Mouse (Mus musculus) midbrain, embryonic 14.5 days (tissue): Measurements from ENCODE around the gene Ahnak. TPM values are rescaled to one million over a fixed set of nuclear protein-coding genes. Genes with fewer than 3 reads are reported as not detected.

Experiments
- ATAC-seq: fragments of 200-750 bp; cut with Nextera tagmentation; 2 replicates; pipeline ENCODE4 v1.8.0; 2017; ENCODE audit warnings: moderate number of reproducible peaks, moderate library complexity; ENCODE audit not compliant: low FRiP score, low TSS enrichment
- DNase-seq: peaks from one replicate; pipeline ENCODE4 v3.0.0-alpha.2; 2015
- H3K27ac ChIP-seq: fragments of 300-500 bp; sonication (generic); replicated peaks from 2 replicates; pipeline ENCODE4 v1.5.1; 2014; ENCODE audit warnings: mild to moderate bottlenecking, low read depth, low read length, moderate library complexity
- H3K27me3 ChIP-seq: fragments of 300-500 bp; sonication (generic); 2 replicates; pipeline ENCODE4 v1.6.1; 2014; ENCODE audit warnings: low read length, control low read depth, mixed read lengths; ENCODE audit not compliant: control insufficient read depth, insufficient read depth
- H3K36me3 ChIP-seq: fragments of 300-500 bp; sonication (generic); 2 replicates; pipeline ENCODE4 v1.6.1; 2014; ENCODE audit warnings: low read length, control low read depth; ENCODE audit not compliant: control insufficient read depth, insufficient read depth
- H3K4me1 ChIP-seq: fragments of 300-500 bp; sonication (generic); 2 replicates; pipeline ENCODE4 v1.6.1; 2014; ENCODE audit warnings: mild to moderate bottlenecking, antibody characterized with exemption, low read length, control low read depth; ENCODE audit not compliant: control insufficient read depth, insufficient read depth
- H3K4me2 ChIP-seq: fragments of 300-500 bp; sonication (generic); 2 replicates; pipeline ENCODE4 v1.6.1; 2014; ENCODE audit warnings: mild to moderate bottlenecking, low read length, moderate library complexity
- H3K4me3 ChIP-seq: fragments of 300-500 bp; sonication (generic); replicated peaks from 2 replicates; pipeline ENCODE4 v1.5.1; 2014; ENCODE audit warnings: low read depth, low read length
- H3K9ac ChIP-seq: fragments of 300-500 bp; sonication (generic); replicated peaks from 2 replicates; pipeline ENCODE4 v1.6.1; 2014; ENCODE audit warnings: mild to moderate bottlenecking, low read length, moderate library complexity
- H3K9me3 ChIP-seq: fragments of 300-500 bp; sonication (generic); 2 replicates; pipeline ENCODE4 v1.6.1; 2016; ENCODE audit warnings: low read length, control low read depth, mixed read lengths; ENCODE audit not compliant: control insufficient read depth
- WGBS: fragments of 180-500 bp; shearing (Covaris S2); extraction: QIAGEN DNeasy Blood & Tissue Kit; methylation state at CpG from one replicate; pipeline ENCODE4 v1.1.7; 2014; 5-methylcytosine and 5-hydroxymethylcytosine counted together
- polyA plus RNA-seq: library from polyadenylated mRNA; unstranded; fragments of >200 nt; fragmentation: Nextera tagmentation; extraction: Ambion mirVana; gene quantifications from 2 replicates; pipeline ENCODE4 v1.2.1, GENCODE M21; 2014

Gene Ahnak
- polyA plus RNA-seq = 1.2 and 4.2 TPM in 2 replicates

DNA sequence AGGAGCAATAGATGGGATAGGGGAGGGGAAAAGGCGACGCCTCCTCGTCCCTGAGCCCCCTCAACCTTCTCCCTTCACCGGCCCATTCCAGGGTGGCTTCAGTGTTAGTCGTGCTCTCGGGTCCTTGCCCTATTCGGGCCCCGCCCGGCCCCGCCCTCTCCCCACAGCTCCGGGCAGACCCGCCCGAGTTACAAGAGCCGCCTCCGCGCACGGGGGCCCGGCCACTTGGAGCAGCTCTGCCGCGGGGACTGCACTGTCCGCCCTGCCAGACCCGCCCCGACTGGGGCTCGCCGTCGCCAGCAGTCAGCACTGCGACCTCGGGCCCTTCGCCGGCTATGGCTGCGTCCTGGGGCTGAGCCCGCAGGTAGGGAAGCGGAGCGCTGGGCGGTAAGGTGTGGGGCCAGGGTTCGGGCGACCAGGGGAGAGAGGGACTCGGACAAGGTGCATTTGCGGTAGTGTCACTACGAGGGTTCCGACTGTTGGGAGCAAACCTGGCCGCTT, at the start of gene Ahnak:
TSS of gene Ahnak (plus strand) at position 219 of the 501 bp plus-strand sequence.
- H3K27me3 ChIP-seq = peaks cover 40% of the 10 kb centered on the region
- ATAC-seq (peak; percentile 12; the same call in 1 of the 2 replicates), DNase-seq (peak; percentile 46)
- no peaks in the 10 kb centered on the region for H3K36me3 ChIP-seq
- H3K9ac ChIP-seq = peak within 1 kb of the TSS; percentile 51
- H3K4me2 ChIP-seq = peak within 1 kb of the TSS; percentile 78
- H3K27ac ChIP-seq = no peak within 1 kb of the TSS
- WGBS = under 1% methylated on average over 42 of the region's 42 CpGs
- H3K9me3 ChIP-seq = no peaks in the 10 kb centered on the region
- peaks cover 37% of the 10 kb centered on the region for H3K4me1 ChIP-seq
- H3K4me3 ChIP-seq = peak within 1 kb of the TSS; percentile 40

GRCm38 (mm10) chr19:8940526-8941133, 48.5 kb upstream of the Ahnak start:
- no peak for ATAC-seq
- peak overlapping the region; percentile 64 for H3K4me2 ChIP-seq
- peak overlapping the region; percentile 95; the same call in 1 of the 2 replicates for H3K4me3 ChIP-seq
- H3K9me3 ChIP-seq = no peaks in the 10 kb centered on the region
- H3K27me3 ChIP-seq = no peaks in the 10 kb centered on the region
- peaks cover 22% of the 10 kb centered on the region for H3K4me1 ChIP-seq
- H3K27ac ChIP-seq = peak overlapping the region; percentile 78
- DNase-seq = no peak
- WGBS = 81% methylated on average over 15 of the region's 15 CpGs
- peaks cover 18% of the 10 kb centered on the region for H3K36me3 ChIP-seq
- peak overlapping the region; percentile 98 for H3K9ac ChIP-seq

- Histone ChIP-seq H3K4me3 (peak overlapping the region; percentile 95), H3K36me3 (peaks cover 23% of the 10 kb centered on the region), H3K9ac (peak overlapping the region; percentile 98), H3K27ac (peak overlapping the region; percentile 78), H3K4me2 (peak overlapping the region; percentile 64), H3K27me3 (no peaks in the 10 kb centered on the region), H3K4me1 (peaks cover 22% of the 10 kb centered on the region), H3K9me3 (no peaks in the 10 kb centered on the region)
- ATAC-seq (peak; percentile 14; the same call in 1 of the 2 replicates), DNase-seq (no peak)
- WGBS = 38% methylated on average over 10 of the region's 10 CpGs
These were observed 48.0 kb upstream of the Ahnak start for GRCm38 (mm10) chr19:8941136-8941514.

DNA sequence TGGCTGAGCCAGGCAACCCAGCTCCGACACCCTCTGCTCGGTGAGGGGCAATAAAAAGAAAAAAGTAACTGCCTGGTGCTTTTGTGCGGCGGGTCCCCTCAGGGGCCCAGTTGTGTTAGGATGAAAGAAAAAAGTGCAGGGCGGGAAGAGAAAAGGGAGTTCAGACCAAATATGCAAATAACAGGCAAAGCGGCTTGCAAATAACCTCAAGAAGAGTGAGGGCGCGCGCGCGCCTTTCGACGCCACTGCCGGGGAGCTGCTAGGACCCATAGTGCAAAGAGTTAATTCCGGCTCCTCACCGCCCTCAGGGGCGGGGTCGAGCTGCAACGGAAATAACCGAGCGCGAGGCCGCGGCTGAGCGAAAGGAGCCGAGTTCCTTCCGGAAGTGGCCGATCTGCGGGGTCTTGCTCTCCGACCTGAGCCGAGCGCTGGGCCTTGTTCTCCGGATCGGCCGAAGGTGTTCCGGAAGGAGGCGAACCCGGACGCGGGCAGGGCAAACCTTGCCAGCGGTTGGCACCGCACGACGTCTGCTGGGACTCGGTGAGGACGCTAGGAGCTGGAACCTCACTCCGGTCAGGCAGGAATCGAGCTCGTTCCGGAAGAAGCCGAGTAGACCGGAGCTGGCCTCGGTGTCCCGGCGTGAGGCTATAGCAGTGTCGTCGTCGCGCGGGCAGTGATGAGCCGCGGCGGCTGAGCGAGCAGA, 47.4 kb upstream of the Ahnak start, which contains the start of gene Mta2:
TSS of gene Mta2 (plus strand) at position 361 of the 703 bp plus-strand sequence.
- ATAC-seq (peak; percentile 95), DNase-seq (peak; percentile 99)
- H3K9me3 ChIP-seq = no peaks in the 10 kb centered on the region

GRCm38 (mm10) chr19:8942276-8942964, 46.7 kb upstream of the Ahnak start:
- Histone ChIP-seq H3K4me2 (peak overlapping the region; percentile 64), H3K4me1 (peaks cover 22% of the 10 kb centered on the region), H3K4me3 (peak overlapping the region; percentile 95), H3K9me3 (no peaks in the 10 kb centered on the region), H3K27me3 (no peaks in the 10 kb centered on the region), H3K36me3 (peaks cover 34% of the 10 kb centered on the region), H3K9ac (peak overlapping the region; percentile 98), H3K27ac (peak overlapping the region; percentile 96)
- under 1% methylated on average over 46 of the region's 46 CpGs for WGBS
- peak; percentile 69 for DNase-seq
- peak; percentile 57; the same call in 1 of the 2 replicates for ATAC-seq

More for the DNA sequence above, 47.4 kb upstream of the Ahnak start, which contains the start of gene Mta2:
- WGBS = under 1% methylated on average over 64 of the region's 64 CpGs
- Histone ChIP-seq H3K36me3 (peaks cover 28% of the 10 kb centered on the region), H3K4me3 (peak within 1 kb of the TSS; percentile 95), H3K27me3 (no peaks in the 10 kb centered on the region), H3K9ac (peak within 1 kb of the TSS; percentile 98), H3K4me2 (peak within 1 kb of the TSS; percentile 64), H3K4me1 (peaks cover 22% of the 10 kb centered on the region), H3K27ac (peak within 1 kb of the TSS; percentile 96)

DNA sequence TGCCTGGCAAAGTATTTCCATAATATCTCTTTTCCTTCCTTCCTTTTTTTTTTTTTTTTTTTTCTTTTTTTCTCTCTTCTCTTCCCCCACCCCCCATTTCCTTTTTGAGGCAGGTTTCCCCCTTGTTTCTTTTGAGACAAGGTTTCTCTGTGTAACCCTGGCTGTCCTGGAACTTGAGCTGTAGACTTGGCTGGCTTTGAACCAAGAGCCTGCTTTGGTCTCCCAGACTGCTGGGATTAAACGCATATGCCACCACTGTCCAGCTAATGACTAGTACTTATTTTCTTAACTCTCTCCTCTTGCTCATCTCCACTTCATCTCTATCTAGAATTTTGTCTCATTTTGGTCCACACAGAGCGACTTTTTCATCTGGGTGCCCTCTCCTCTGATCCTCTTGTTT, 46.0 kb upstream of the Ahnak start:
- Histone ChIP-seq H3K36me3 (peaks cover 41% of the 10 kb centered on the region), H3K9ac (peak overlapping the region; percentile 98; the same call in 1 of the 2 replicates), H3K4me1 (peaks cover 22% of the 10 kb centered on the region), H3K27ac (no peak overlapping the region), H3K9me3 (no peaks in the 10 kb centered on the region), H3K4me2 (peak overlapping the region; percentile 64), H3K4me3 (peak overlapping the region; percentile 95), H3K27me3 (no peaks in the 10 kb centered on the region)
- DNase-seq (no peak), ATAC-seq (no peak)
- 70% methylated on average over 2 of the region's 2 CpGs for WGBS

GRCm38 (mm10) chr19:8944062-8944461, 45.0 kb upstream of the Ahnak start:
- peaks cover 22% of the 10 kb centered on the region for H3K4me1 ChIP-seq
- ATAC-seq (no peak), DNase-seq (no peak)
- H3K4me3 ChIP-seq = peak overlapping the region; percentile 12
- peak overlapping the region; percentile 64 for H3K4me2 ChIP-seq
- H3K27me3 ChIP-seq = no peaks in the 10 kb centered on the region
- no peaks in the 10 kb centered on the region for H3K9me3 ChIP-seq
- 74% methylated on average over 5 of the region's 5 CpGs for WGBS
- no peak overlapping the region for H3K9ac ChIP-seq
- H3K27ac ChIP-seq = no peak overlapping the region
- H3K36me3 ChIP-seq = peaks cover 51% of the 10 kb centered on the region

DNA sequence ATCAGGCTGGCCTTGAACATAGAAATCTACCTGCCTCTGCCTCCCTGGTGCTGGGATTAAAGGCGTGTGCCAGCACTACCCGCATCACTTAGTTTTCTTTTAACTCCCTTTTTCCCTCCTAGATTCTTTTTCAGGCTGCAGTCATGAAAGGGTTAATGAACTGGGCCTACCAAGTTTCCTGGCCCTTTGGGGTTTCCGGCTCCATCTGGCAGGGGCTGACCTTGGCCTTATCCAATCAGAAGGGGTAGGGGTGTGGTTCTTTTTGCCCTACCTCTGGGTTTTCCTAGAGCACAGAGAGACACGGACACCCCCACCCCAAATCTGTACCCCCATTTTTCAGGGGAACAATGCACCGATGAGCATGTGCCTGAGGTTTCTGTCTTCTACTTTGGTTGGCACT, 44.3 kb upstream of the Ahnak start:
- Histone ChIP-seq H3K9ac (no peak overlapping the region), H3K27me3 (no peaks in the 10 kb centered on the region), H3K4me3 (no peak overlapping the region), H3K27ac (no peak overlapping the region), H3K4me1 (peaks cover 22% of the 10 kb centered on the region), H3K9me3 (no peaks in the 10 kb centered on the region), H3K4me2 (peak overlapping the region; percentile 26), H3K36me3 (peaks cover 55% of the 10 kb centered on the region)
- ATAC-seq (no peak), DNase-seq (peak; percentile 78)
- 43% methylated on average over 5 of the region's 5 CpGs for WGBS
